Mouse (Mus musculus) layer of hippocampus, adult 8-10 months (tissue): ENCODE measurements at regions not wholly inside any gene's neighbourhood (a gene's known extent, or its start where the extent isn't known, plus 50 kb on each side); places are given as distances from the start of the nearest gene placed in this dataset.

ENCODE experiments used
- DNase-seq, 2 experiments: peaks; one replicate each; pipeline ENCODE4 v3.0.0; 2022; ENCODE audit warnings: low spot score in 2 of 2

GRCm38 (mm10) chr3:135971611-135972010 is 146.5 kb downstream of the Slc39a8 start:
- peak; percentile 36 to 42 for DNase-seq

- peak; percentile 54 to 60 for DNase-seq
These were observed 147.3 kb downstream of the Slc39a8 start for GRCm38 (mm10) chr3:135972413-135972812.

- no peak for DNase-seq
These were observed 148.2 kb downstream of the Slc39a8 start for GRCm38 (mm10) chr3:135973243-135973642.

- DNase-seq = no peak
These were observed 148.8 kb downstream of the Slc39a8 start for GRCm38 (mm10) chr3:135973842-135974241.

GRCm38 (mm10) chr3:135974769-135975168 is 149.7 kb downstream of the Slc39a8 start:
- DNase-seq = no peak

- DNase-seq = no peak
These were observed 162.1 kb downstream of the Slc39a8 start for GRCm38 (mm10) chr3:135987171-135987570.

- no peak for DNase-seq
These were observed 164.2 kb downstream of the Slc39a8 start for GRCm38 (mm10) chr3:135989281-135989680.

GRCm38 (mm10) chr3:135990338-135990737 is 165.3 kb downstream of the Slc39a8 start:
- DNase-seq = no peak

GRCm38 (mm10) chr3:135990814-135991454 is 165.9 kb downstream of the Slc39a8 start:
- no peak for DNase-seq

GRCm38 (mm10) chr3:136000592-136001160 is 175.6 kb downstream of the Slc39a8 start:
- no peak for DNase-seq
